Mouse (Mus musculus) liver, embryonic 12.5 days (tissue): ENCODE data around the gene Clmn. TPM values are rescaled to one million over a fixed set of nuclear protein-coding genes. Genes with fewer than 3 reads are reported as not detected.

ENCODE experiments used
- ATAC-seq: fragments of 200-750 bp; cut with Nextera tagmentation; 2 replicates; pipeline ENCODE4 v1.8.0; 2017; ENCODE audit warnings: moderate number of reproducible peaks, mild to moderate bottlenecking, moderate library complexity
- H3K27ac ChIP-seq: fragments of 300-500 bp; sonication (generic); 2 replicates; pipeline ENCODE4 v1.5.1; 2016; ENCODE audit warnings: mild to moderate bottlenecking
- H3K27me3 ChIP-seq: fragments of 300-500 bp; sonication (generic); replicated peaks from 2 replicates; pipeline ENCODE4 v1.6.1; 2016; ENCODE audit warnings: mild to moderate bottlenecking, moderate library complexity
- H3K36me3 ChIP-seq: fragments of 300-500 bp; sonication (generic); 2 replicates; pipeline ENCODE4 v1.6.1; 2016; ENCODE audit warnings: mild to moderate bottlenecking, moderate library complexity
- H3K4me1 ChIP-seq: fragments of 300-500 bp; sonication (generic); 2 replicates; pipeline ENCODE4 v1.6.1; 2016
- H3K4me2 ChIP-seq: fragments of 300-500 bp; sonication (generic); 2 replicates; pipeline ENCODE4 v1.6.1; 2016; ENCODE audit warnings: mild to moderate bottlenecking, moderate library complexity
- H3K4me3 ChIP-seq: fragments of 300-500 bp; sonication (generic); 2 replicates; pipeline ENCODE4 v1.5.1; 2016; ENCODE audit warnings: mild to moderate bottlenecking, moderate library complexity
- H3K9ac ChIP-seq: fragments of 300-500 bp; sonication (generic); 2 replicates; pipeline ENCODE4 v1.6.1; 2016; ENCODE audit warnings: mild to moderate bottlenecking, moderate library complexity
- H3K9me3 ChIP-seq: fragments of 300-500 bp; sonication (generic); replicated peaks from 2 replicates; pipeline ENCODE4 v1.6.1; 2016; ENCODE audit warnings: mild to moderate bottlenecking, moderate library complexity
- WGBS: fragments of 180-500 bp; shearing (Covaris S2); methylation state at CpG from one replicate; pipeline ENCODE4 v1.1.7; 2016; ENCODE audit not compliant: insufficient replicate concordance; 5-methylcytosine and 5-hydroxymethylcytosine counted together
- polyA plus RNA-seq: library from polyadenylated mRNA; unstranded; fragments of >200 nt; fragmentation: Nextera tagmentation; extraction: Ambion mirVana; gene quantifications from 2 replicates; pipeline ENCODE4 v1.2.1, GENCODE M21; 2016

Gene Clmn
- polyA plus RNA-seq, 1 experiment from 2014 or later: 0.37 TPM

DNA sequence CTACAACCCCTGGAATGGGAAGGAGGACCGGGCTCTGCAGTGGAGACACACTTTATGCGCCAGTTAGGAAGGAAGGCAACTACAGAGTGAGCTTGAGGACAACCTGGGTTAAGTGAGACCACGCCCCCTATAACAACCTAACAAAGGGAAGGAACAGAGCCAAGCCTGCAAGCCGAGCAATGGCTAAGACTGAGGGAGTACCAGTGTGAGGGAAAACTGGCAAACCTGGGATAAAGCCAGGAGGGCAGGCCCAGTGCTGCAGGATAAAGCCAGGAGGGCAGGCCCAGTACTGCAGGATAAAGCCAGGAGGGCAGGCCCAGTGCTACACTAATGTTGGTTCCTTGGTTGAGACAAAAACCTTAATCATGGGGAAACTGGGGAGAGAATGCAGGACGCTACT, 145.9 kb downstream of the Clmn start:
- Histone ChIP-seq H3K4me3 (no peak overlapping the region), H3K27me3 (no peaks in the 10 kb centered on the region), H3K4me2 (no peak overlapping the region), H3K27ac (no peak overlapping the region), H3K9me3 (no peaks in the 10 kb centered on the region), H3K36me3 (peaks cover 83% of the 10 kb centered on the region), H3K4me1 (0 out of 2 replicates have a peak, but pooled peaks cover 4% of the 10 kb centered on the region), H3K9ac (no peak overlapping the region)
- ATAC-seq: no peak
- WGBS: 75% methylated on average over 5 of the region's 5 CpGs

DNA sequence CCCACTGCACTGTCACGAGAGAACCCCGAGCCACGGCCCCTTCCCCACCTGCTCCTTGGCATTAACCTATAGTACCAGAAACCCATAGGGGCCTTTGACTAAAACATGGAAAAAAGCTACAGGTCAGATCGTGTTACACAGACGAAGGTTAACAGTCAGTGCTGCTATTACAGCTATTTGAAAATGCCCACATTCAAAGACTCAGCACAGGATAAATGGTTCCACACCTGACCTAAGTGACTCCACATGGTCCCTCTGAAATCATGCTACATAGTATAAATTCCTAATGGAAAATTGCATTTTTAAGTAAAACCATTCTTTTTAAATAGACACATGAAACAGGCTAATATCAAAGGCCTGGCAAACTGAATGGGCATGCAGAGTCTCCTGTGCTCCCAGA, 148.5 kb downstream of the Clmn start:
- Histone ChIP-seq H3K4me1 (0 out of 2 replicates have a peak, but pooled peaks cover 4% of the 10 kb centered on the region), H3K27me3 (no peaks in the 10 kb centered on the region), H3K4me2 (no peak overlapping the region), H3K9ac (no peak overlapping the region), H3K4me3 (no peak overlapping the region), H3K9me3 (no peaks in the 10 kb centered on the region), H3K36me3 (peaks cover 84% of the 10 kb centered on the region), H3K27ac (no peak overlapping the region)
- 82% methylated on average over 5 of the region's 5 CpGs for WGBS
- ATAC-seq: no peak

DNA sequence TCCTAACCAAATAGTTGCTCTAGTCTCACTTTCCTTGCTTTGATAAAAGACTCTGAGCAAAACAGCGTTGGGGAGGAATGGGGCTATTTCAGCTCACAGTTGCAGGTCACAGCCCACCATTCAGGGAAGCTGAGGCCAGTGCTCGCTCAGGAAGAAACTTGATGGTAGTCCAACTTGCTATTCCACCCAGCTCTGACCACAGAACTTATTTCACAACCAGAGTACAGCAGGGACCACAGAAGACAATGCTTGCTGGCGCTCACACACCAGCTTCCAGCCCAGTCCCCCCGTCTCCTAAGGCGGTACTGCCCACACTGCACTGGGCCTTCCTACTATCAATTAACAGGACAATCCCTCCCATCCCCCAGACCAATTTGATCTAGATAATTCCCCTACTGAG, 149.4 kb downstream of the Clmn start:
- H3K9me3 ChIP-seq: no peaks in the 10 kb centered on the region
- H3K4me3 ChIP-seq: no peak overlapping the region
- ATAC-seq: no peak
- 0 out of 2 replicates have a peak, but pooled peaks cover 4% of the 10 kb centered on the region for H3K4me1 ChIP-seq
- no peak overlapping the region for H3K4me2 ChIP-seq
- no peak overlapping the region for H3K27ac ChIP-seq
- WGBS: 76% methylated on average over 5 of the region's 5 CpGs
- H3K9ac ChIP-seq: no peak overlapping the region
- peaks cover 84% of the 10 kb centered on the region for H3K36me3 ChIP-seq
- H3K27me3 ChIP-seq: no peaks in the 10 kb centered on the region

Other genes starting within 250 kb of the Clmn start
- gene Dicer1, start 113.1 kb downstream of the Clmn start, polyA plus RNA-seq: 22.5 and 23.1 TPM in 2 replicates
- gene Syne3, start 144.7 kb upstream of the Clmn start, polyA plus RNA-seq: 2.1 and 2.5 TPM in 2 replicates
- gene Glrx5, start 167.6 kb upstream of the Clmn start, polyA plus RNA-seq: 719 and 730 TPM in 2 replicates